Mouse (Mus musculus) hindbrain, postnatal 0 days (tissue): ENCODE measurements at regions not wholly inside any gene's neighbourhood (a gene's known extent, or its start where the extent isn't known, plus 50 kb on each side); places are given as distances from the start of the nearest gene placed in this dataset.

ENCODE experiments used
- ATAC-seq: fragments of 200-750 bp; cut with Nextera tagmentation; 2 replicates; pipeline ENCODE4 v1.8.0; 2017; ENCODE audit warnings: mild to moderate bottlenecking, moderate TSS enrichment, moderate library complexity
- DNase-seq: peaks from one replicate; pipeline ENCODE4 v3.0.0-alpha.2; 2015; ENCODE audit warnings: low spot score
- H3K27ac ChIP-seq: fragments of 300-500 bp; sonication (generic); 2 replicates; pipeline ENCODE4 v1.5.1; 2014; ENCODE audit warnings: mild to moderate bottlenecking
- H3K27me3 ChIP-seq: fragments of 300-500 bp; sonication (generic); 2 replicates; pipeline ENCODE4 v1.6.1; 2014; ENCODE audit warnings: low read length, mixed read lengths; ENCODE audit not compliant: insufficient read depth
- H3K36me3 ChIP-seq: fragments of 300-500 bp; sonication (generic); 2 replicates; pipeline ENCODE4 v1.6.1; 2014; ENCODE audit warnings: low read length, mixed read lengths; ENCODE audit not compliant: insufficient read depth
- H3K4me1 ChIP-seq: fragments of 300-500 bp; sonication (generic); 2 replicates; pipeline ENCODE4 v1.6.1; 2014; ENCODE audit warnings: antibody characterized with exemption, low read length, mixed read lengths; ENCODE audit not compliant: insufficient read depth
- H3K4me2 ChIP-seq: fragments of 300-500 bp; sonication (generic); 2 replicates; pipeline ENCODE4 v1.6.1; 2014; ENCODE audit warnings: low read depth, mild to moderate bottlenecking, low read length, moderate library complexity, mixed read lengths
- H3K4me3 ChIP-seq: fragments of 300-500 bp; sonication (generic); 2 replicates; pipeline ENCODE4 v1.5.1; 2014; ENCODE audit warnings: low read length
- H3K9ac ChIP-seq: fragments of 300-500 bp; sonication (generic); replicated peaks from 2 replicates; pipeline ENCODE4 v1.6.1; 2014; ENCODE audit warnings: mild to moderate bottlenecking, low read length, moderate library complexity, mixed read lengths
- H3K9me3 ChIP-seq: fragments of 300-500 bp; sonication (generic); 2 replicates; pipeline ENCODE4 v1.6.1; 2016; ENCODE audit warnings: low read length, mixed read lengths
- CTCF ChIP-seq: IDR thresholded peaks from 2 replicates; pipeline ENCODE4 v1.5.1; 2016; ENCODE audit warnings: antibody characterized with exemption, control low read depth, low read depth
- WGBS: fragments of 180-500 bp; shearing (Covaris S2); extraction: QIAGEN DNeasy Blood & Tissue Kit; methylation state at CpG from one replicate; pipeline ENCODE4 v1.1.7; 2014; 5-methylcytosine and 5-hydroxymethylcytosine counted together

GRCm38 (mm10) chr16:51315608-51316007, 715.4 kb upstream of the Cblb start:
- TF ChIP-seq CTCF = peak; percentile 81
- H3K9me3 ChIP-seq = no peaks in the 10 kb centered on the region
- no peak overlapping the region for H3K4me3 ChIP-seq
- no peak overlapping the region for H3K4me2 ChIP-seq
- H3K4me1 ChIP-seq = no peaks in the 10 kb centered on the region
- ATAC-seq (no peak), DNase-seq (peak; percentile 89)
- H3K36me3 ChIP-seq = no peaks in the 10 kb centered on the region
- H3K27ac ChIP-seq = no peak overlapping the region
- no peaks in the 10 kb centered on the region for H3K27me3 ChIP-seq
- 17% methylated on average over 6 of the region's 6 CpGs for WGBS
- H3K9ac ChIP-seq = no peak overlapping the region

GRCm38 (mm10) chr16:51332262-51332661, 698.8 kb upstream of the Cblb start:
- Histone ChIP-seq H3K9ac (no peak overlapping the region), H3K36me3 (no peaks in the 10 kb centered on the region), H3K4me1 (no peaks in the 10 kb centered on the region), H3K27me3 (no peaks in the 10 kb centered on the region), H3K4me3 (no peak overlapping the region), H3K9me3 (no peaks in the 10 kb centered on the region), H3K27ac (no peak overlapping the region), H3K4me2 (no peak overlapping the region)
- no peak for TF ChIP-seq CTCF
- ATAC-seq (no peak), DNase-seq (no peak)
- WGBS = 70% methylated on average over 1 of the region's 1 CpGs

- WGBS = 77% methylated on average over 7 of the region's 7 CpGs
- TF ChIP-seq CTCF = no peak
- Histone ChIP-seq H3K27ac (no peak overlapping the region), H3K9ac (no peak overlapping the region), H3K36me3 (no peaks in the 10 kb centered on the region), H3K4me1 (no peaks in the 10 kb centered on the region), H3K4me2 (no peak overlapping the region), H3K9me3 (no peaks in the 10 kb centered on the region), H3K4me3 (no peak overlapping the region), H3K27me3 (no peaks in the 10 kb centered on the region)
- ATAC-seq = no peak
- DNase-seq = no peak
Measured at GRCm38 (mm10) chr16:51334972-51335371, 696.1 kb upstream of the Cblb start.

- peak; percentile 32 for TF ChIP-seq CTCF
- DNase-seq = no peak
Measured at GRCm38 (mm10) chr16:51347120-51347519, 683.9 kb upstream of the Cblb start.

GRCm38 (mm10) chr16:51352151-51352550, 678.9 kb upstream of the Cblb start:
- Histone ChIP-seq H3K27me3 (no peaks in the 10 kb centered on the region), H3K36me3 (no peaks in the 10 kb centered on the region), H3K4me3 (no peak overlapping the region), H3K4me2 (no peak overlapping the region), H3K4me1 (no peaks in the 10 kb centered on the region), H3K9ac (no peak overlapping the region), H3K9me3 (no peaks in the 10 kb centered on the region), H3K27ac (no peak overlapping the region)
- ATAC-seq = peak; percentile 72; the same call in 1 of the 2 replicates
- WGBS = 39% methylated on average over 4 of the region's 4 CpGs
- peak; percentile 32 for DNase-seq
- TF ChIP-seq CTCF = no peak

More at GRCm38 (mm10) chr16:51347120-51347519, 683.9 kb upstream of the Cblb start:
- no peaks in the 10 kb centered on the region for H3K27me3 ChIP-seq
- no peak for ATAC-seq
- H3K4me2 ChIP-seq = no peak overlapping the region
- no peaks in the 10 kb centered on the region for H3K4me1 ChIP-seq
- H3K36me3 ChIP-seq = no peaks in the 10 kb centered on the region
- H3K9me3 ChIP-seq = no peaks in the 10 kb centered on the region
- H3K4me3 ChIP-seq = no peak overlapping the region
- H3K27ac ChIP-seq = no peak overlapping the region
- H3K9ac ChIP-seq = no peak overlapping the region

- Histone ChIP-seq H3K36me3 (no peaks in the 10 kb centered on the region), H3K27me3 (no peaks in the 10 kb centered on the region), H3K9ac (no peak overlapping the region), H3K4me2 (no peak overlapping the region), H3K4me3 (no peak overlapping the region), H3K27ac (no peak overlapping the region), H3K9me3 (no peaks in the 10 kb centered on the region), H3K4me1 (no peaks in the 10 kb centered on the region)
- TF ChIP-seq CTCF = no peak
- DNase-seq (no peak), ATAC-seq (no peak)
- 80% methylated on average over 2 of the region's 2 CpGs for WGBS
Measured at GRCm38 (mm10) chr16:51353791-51354190, 677.2 kb upstream of the Cblb start.

GRCm38 (mm10) chr16:51370070-51370469, 661.0 kb upstream of the Cblb start:
- no peak overlapping the region for H3K4me2 ChIP-seq
- H3K27ac ChIP-seq = no peak overlapping the region
- no peak for DNase-seq
- ATAC-seq = no peak
- H3K36me3 ChIP-seq = no peaks in the 10 kb centered on the region
- H3K9ac ChIP-seq = no peak overlapping the region
- no peaks in the 10 kb centered on the region for H3K27me3 ChIP-seq
- WGBS = 65% methylated on average over 1 of the region's 1 CpGs
- no peak overlapping the region for H3K4me3 ChIP-seq
- H3K4me1 ChIP-seq = no peaks in the 10 kb centered on the region
- no peaks in the 10 kb centered on the region for H3K9me3 ChIP-seq
- no peak for TF ChIP-seq CTCF
